Mouse (Mus musculus) spleen, postnatal 4 days (tissue): ENCODE data around the gene Gm5862.
"Not testable (repeated sequence)": the region's sequence is repeated elsewhere in the genome, so short reads cannot be mapped to it uniquely, and the experiment has no call there.

Source experiments
- DNase-seq, 2 experiments: peaks; one replicate each; pipeline ENCODE4 v3.0.0; 2022; ENCODE audit warnings: low spot score in 2 of 2

Gene Gm5862

DNA sequence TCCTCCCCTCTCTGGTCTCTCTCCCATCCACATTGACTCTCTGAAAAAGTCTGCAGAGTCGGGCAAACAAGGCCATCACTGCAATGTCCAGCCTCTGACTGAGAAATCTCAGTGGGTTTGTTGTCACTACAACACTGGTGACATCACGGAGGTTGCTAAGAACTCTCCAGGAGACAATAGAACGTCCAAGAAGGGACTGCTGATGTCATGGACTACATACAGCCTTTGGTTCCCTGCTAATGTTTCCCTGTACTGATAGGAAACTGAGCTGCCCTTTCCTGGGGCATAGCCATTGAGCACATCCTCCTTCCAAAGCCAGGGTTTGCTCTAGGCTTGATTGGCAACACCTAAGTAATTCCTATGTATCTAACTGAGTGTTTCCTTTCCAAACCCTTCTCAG is at the start of gene Gm5862:
Gene Gm5862, minus strand, starts transcription at position 101 of the 400 bp plus-strand sequence.
- DNase-seq = not testable (repeated sequence)

DNA sequence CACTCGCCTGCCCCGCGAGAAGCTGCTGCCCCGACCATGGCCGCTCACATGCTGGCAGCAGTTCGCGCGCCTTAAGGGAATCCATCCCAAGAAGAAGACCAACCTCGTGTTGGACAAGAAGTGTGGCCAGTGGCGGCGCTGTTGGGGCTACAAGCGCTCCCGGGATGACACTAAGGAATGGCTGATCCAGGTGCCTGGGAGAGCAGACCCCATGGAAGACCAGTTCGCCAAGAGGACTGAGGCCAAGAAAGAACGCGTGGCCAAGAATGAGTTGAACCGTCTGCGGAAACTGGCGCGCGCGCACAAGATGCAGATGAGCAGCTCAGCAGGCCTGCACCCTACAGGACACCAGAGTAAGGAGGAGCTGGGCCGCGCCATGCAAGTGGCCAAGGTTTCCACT is 48.0 kb upstream of the Gm5862 start:
- DNase-seq = no peak

DNA sequence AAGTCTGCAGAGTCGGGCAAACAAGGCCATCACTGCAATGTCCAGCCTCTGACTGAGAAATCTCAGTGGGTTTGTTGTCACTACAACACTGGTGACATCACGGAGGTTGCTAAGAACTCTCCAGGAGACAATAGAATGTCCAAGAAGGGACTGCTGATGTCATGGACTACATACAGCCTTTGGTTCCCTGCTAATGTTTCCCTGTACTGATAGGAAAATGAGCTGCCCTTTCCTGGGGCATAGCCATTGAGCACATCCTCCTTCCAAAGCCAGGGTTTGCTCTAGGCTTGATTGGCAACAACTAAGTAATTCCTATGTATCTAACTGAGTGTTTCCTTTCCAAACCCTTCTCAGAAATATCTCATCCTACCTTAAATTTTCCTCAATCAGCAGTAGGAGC is 35.8 kb upstream of the Gm5862 start, which contains the start of gene Gm7347:
Gene Gm7347, minus strand, starts transcription at position 101 of the 400 bp plus-strand sequence.
- not testable (repeated sequence) for DNase-seq

DNA sequence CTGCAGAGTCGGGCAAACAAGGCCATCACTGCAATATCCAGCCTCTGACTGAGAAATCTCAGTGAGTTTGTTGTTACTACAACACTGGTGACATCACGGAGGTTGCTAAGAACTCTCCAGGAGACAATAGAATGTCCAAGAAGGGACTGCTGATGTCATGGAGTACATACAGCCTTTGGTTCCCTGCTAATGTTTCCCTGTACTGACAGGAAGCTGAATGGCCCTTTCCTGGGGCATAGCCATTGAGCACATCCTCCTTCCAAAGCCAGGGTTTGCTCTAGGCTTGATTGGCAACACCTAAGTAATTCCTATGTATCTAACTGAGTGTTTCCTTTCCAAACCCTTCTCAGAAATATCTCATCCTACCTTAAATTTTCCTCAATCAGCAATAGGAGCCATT is 16.7 kb upstream of the Gm5862 start, which contains the start of gene Speer4a:
Gene Speer4a, minus strand, starts transcription at position 101 of the 400 bp plus-strand sequence.
- not testable (repeated sequence) for DNase-seq

DNA sequence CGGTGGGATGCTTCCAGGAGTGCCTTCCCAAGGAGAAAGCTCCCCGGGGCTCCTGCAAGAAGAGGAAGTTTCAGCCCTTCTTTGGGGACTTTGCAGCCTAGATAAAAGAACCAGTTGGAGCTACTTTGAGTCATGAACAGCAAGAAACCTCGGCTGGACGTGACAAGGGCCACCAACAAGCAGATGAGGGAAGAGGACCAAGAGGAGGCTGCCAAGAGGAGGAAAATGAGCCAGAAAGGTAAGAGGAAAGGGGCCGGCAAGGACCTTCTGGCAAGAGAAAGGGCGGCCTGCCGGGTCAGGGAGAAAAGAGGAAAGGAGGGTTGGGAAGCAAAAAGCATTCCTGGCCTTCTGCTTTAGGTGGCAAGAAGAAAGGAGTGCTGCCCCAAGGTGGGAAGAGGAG is 15.0 kb downstream of the Gm5862 start:
- DNase-seq = not testable (repeated sequence)

DNA sequence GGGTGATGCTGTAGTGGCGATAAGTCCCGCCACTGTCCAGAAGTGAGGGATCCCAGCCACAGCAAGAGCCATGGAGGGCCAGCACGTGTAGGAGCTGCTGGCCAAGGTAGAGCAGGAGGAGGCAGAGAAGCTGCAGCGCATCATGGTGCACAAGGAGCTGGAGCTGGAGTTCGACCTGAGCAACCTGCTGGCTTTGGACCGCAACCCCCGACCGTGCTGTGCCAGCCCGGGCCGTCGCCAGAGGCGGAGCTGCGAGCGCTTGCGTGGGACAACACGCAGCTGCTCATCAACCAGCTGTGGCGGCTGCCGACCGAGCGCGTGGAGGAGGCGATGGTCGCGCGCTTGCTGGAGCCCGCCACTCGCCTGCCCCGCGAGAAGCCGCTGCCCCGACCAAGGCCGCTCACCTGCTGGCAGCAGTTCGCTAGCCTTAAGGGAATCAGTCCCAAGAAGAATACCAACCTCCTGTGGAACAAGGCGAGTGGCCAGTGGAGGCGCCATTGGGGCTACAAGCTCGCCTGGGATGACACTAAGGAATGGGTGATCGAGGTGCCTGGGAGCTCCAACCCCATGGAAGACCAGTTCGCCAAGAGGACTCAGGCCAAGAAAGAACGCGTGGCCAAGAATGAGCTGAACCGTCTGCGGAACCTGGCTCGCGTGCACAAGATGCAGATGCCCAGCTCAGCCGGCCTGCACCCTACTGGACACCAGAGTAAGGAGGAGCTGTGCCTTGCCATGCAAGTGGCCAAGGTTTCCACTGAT is 15.6 kb downstream of the Gm5862 start:
- peak; percentile 11 to 57 for DNase-seq

DNA sequence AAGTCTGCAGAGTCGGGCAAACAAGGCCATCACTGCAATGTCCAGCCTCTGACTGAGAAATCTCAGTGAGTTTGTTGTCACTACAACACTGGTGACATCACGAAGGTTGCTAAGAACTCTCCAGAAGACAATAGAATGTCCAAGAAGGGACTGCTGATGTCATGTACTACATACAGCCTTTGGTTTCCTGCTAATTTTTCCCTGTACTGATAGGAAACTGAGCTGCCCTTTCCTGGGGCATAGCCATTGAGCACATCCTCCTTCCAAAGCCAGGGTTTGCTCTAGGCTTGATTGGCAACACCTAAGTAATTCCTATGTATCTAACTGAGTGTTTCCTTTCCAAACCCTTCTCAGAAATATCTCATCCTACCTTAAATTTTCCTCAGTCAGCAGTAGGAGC is 18.0 kb downstream of the Gm5862 start, which contains the start of gene Gm1979:
Gene Gm1979, minus strand, starts transcription at position 101 of the 400 bp plus-strand sequence.
- DNase-seq = not testable (repeated sequence)

DNA sequence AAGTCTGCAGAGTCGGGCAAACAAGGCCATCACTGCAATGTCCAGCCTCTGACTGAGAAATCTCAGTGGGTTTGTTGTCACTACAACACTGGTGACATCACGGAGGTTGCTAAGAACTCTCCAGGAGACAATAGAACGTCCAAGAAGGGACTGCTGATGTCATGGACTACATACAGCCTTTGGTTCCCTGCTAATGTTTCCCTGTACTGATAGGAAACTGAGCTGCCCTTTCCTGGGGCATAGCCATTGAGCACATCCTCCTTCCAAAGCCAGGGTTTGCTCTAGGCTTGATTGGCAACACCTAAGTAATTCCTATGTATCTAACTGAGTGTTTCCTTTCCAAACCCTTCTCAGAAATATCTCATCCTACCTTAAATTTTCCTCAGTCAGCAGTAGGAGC is 34.2 kb downstream of the Gm5862 start, which contains the start of gene Gm21698:
Gene Gm21698, minus strand, starts transcription at position 101 of the 400 bp plus-strand sequence.
- DNase-seq = not testable (repeated sequence)

- DNase-seq = not testable (repeated sequence)
Observed at GRCm38 (mm10) chr5:25972563-25972962, 50.2 kb downstream of the Gm5862 start, which contains the start of gene Gm21680. Gm21680 (minus strand) TSS chr5:25972663.
